16 mouse cellular contexts compared by ENCODE assay signal in the genomic region with DNA sequence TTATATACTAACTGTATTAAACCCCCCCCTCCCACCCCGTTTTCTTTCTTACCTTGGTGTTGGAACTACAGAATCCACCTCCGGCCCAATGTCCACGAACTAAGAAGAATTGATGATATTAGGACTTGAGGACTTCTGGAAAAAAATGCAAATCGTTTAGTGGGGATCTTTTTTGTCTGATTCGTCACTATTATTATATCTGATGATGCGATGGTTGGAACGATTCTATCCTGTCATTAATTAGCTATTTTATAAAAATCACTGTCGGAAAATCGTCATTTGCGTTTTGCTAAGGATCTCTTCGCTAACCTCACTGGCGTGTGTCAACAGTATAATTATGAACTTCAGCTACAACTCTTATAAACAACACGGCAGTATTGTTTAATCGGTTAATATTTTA. TPM values are rescaled to one million over a fixed set of nuclear protein-coding genes. Genes with fewer than 3 reads are reported as not detected.
DNase-seq lines count a peak whose midpoint lies in the region; TF ChIP-seq lines count a peak whose summit lies in the region.
"Had no signal": no experiment of that assay in that cellular context is flagged by ENCODE, and none has a peak within 500 bp of the region (broad histone marks: within the 10 kb centered on the region; RNA-seq: fewer than 3 reads in every experiment).

No protein-coding gene starts in this region.

- no peaks in the 10 kb centered on the region for H3K27me3 ChIP-seq in C2C12 (ENCODE audit: control insufficient read depth, insufficient read depth, insufficient read length)
- peaks cover 67% of the 10 kb centered on the region for H3K27me3 ChIP-seq in embryonic facial prominence, embryonic 10.5 days (replicated peaks; ENCODE audit: low read depth, poor library complexity, severe bottlenecking)

- no peaks in the 10 kb centered on the region for H3K9me3 ChIP-seq in embryonic facial prominence, embryonic 10.5 days
- H3K9me3 ChIP-seq: limb, embryonic 13.5 days; neural tube, embryonic 15.5 days; stomach, embryonic 15.5 days had no signal

- no peak overlapping the region for H3K27ac ChIP-seq in layer of hippocampus, adult 2 months
- H3K27ac ChIP-seq in embryonic facial prominence, embryonic 10.5 days (replicated peaks): peak overlapping the region; percentile 98; the same call in 1 of the 2 replicates
- H3K27ac ChIP-seq: neural tube, embryonic 15.5 days; stomach, embryonic 15.5 days had no signal

- H3K4me1 ChIP-seq in embryonic facial prominence, embryonic 10.5 days: peaks cover 63% of the 10 kb centered on the region

- peaks cover 18% of the 10 kb centered on the region for H3K79me3 ChIP-seq in C2C12 (ENCODE audit: low read depth)

- peak overlapping the region; percentile 91; the same call in 1 of the 2 replicates for H3K4me3 ChIP-seq in layer of hippocampus, adult 2 months
- peak overlapping the region; percentile 61 for H3K4me3 ChIP-seq in C2C12 (ENCODE audit: insufficient read depth, poor library complexity, severe bottlenecking)
- peak overlapping the region; percentile 82 for H3K4me3 ChIP-seq in embryonic facial prominence, embryonic 10.5 days

- H3ac ChIP-seq in C2C12 (ENCODE audit: control insufficient read depth, insufficient read length, low read depth): no peak overlapping the region

- WGBS in embryonic facial prominence, embryonic 10.5 days: 6% methylated on average over 14 of the region's 14 CpGs

- no peak for TF ChIP-seq CTCF in layer of hippocampus, adult 2 months (conservative IDR thresholded peaks at IDR 0.05)
- TF ChIP-seq CTCF in C2C12 (IDR thresholded peaks at IDR 0.05; ENCODE audit: control insufficient read depth, insufficient read depth, insufficient read length): no peak

- peaks cover 24% of the 10 kb centered on the region for H3K79me2 ChIP-seq in C2C12 (ENCODE audit: control insufficient read depth, insufficient read depth)

- peaks cover 2% of the 10 kb centered on the region for H3K36me3 ChIP-seq in C2C12 (ENCODE audit: control insufficient read depth, insufficient read depth)
- no peaks in the 10 kb centered on the region for H3K36me3 ChIP-seq in embryonic facial prominence, embryonic 10.5 days (replicated peaks)
- H3K36me3 ChIP-seq: limb, embryonic 13.5 days; neural tube, embryonic 15.5 days; stomach, embryonic 15.5 days had no signal

- peak; percentile 48 for DNase-seq in heart, adult 11 months
- no peak for DNase-seq in heart, postnatal 4 days
- DNase-seq in layer of hippocampus, adult 2 months (ENCODE audit: low spot score in 2 of 2): no peak
- no peak for DNase-seq in layer of hippocampus, postnatal 25 days (ENCODE audit: extremely low spot score in 1 of 2, low spot score in 1 of 2)
- DNase-seq in embryonic facial prominence, embryonic 10.5 days (ENCODE audit: low spot score): no peak
- no peak for DNase-seq in spleen, postnatal 10 days (ENCODE audit: low spot score in 2 of 2)
- DNase-seq in cerebellum, adult 11-12 months: no peak
- DNase-seq: adrenal gland, postnatal 10 days; cerebellum, adult 8-10 months; gastrocnemius, postnatal 14 days had no signal

TF ChIP-seq in C2C12, 6 proteins besides CTCF, POLR2A, EP300 and RAD21:
- no peak for TF ChIP-seq CEBPB (IDR thresholded peaks at IDR 0.05; ENCODE audit: low read depth)
- TF ChIP-seq MYOG (IDR thresholded peaks at IDR 0.05; ENCODE audit: control insufficient read depth, extremely low read depth, insufficient read length): no peak
- no peak for TF ChIP-seq MAX (IDR thresholded peaks at IDR 0.05)
- TF ChIP-seq USF1 (IDR thresholded peaks at IDR 0.05; ENCODE audit: low read depth): no peak
- no peak for TF ChIP-seq FOSL1 (IDR thresholded peaks at IDR 0.05; ENCODE audit: insufficient read depth, low read length, poor library complexity, severe bottlenecking)
- TF ChIP-seq MYOD1 (IDR thresholded peaks at IDR 0.05; ENCODE audit: control insufficient read depth, insufficient read length, low read depth): no peak

RNA-seq across cellular contexts. Expression of a gene that starts 4.3 kb away (rescaled TPM):
- under 1 TPM; 0.50 to 0.69 TPM for total RNA-seq in heart, postnatal 4 days (2021)
- total RNA-seq in layer of hippocampus, adult 2 months (2021): 10 to 100 TPM; 14.1 to 16.9 TPM
- 10 to 100 TPM; 14.9 to 17.4 TPM for total RNA-seq in layer of hippocampus, postnatal 25 days (2021)
- 2.7 TPM for polyA plus RNA-seq in C2C12 (2012; fragmentation: generic; extraction: Trizol)
- polyA plus RNA-seq in embryonic facial prominence, embryonic 10.5 days (2016; fragmentation: Nextera tagmentation; extraction: Ambion mirVana): 9.0 and 11.3 TPM in 2 replicates
- total RNA-seq: MEL had no signal
- polyA plus RNA-seq: inflammation-experienced regulatory T-cells, adult 6 months had no signal

Comparison
In these comparisons a context has a peak if more than half of its experiments do, and no peak if none do; other contexts are left out.
1. RNA of a gene that starts 4.3 kb away (total RNA-seq): 14.9 to 17.4 TPM in layer of hippocampus, postnatal 25 days and 14.1 to 16.9 TPM in layer of hippocampus, adult 2 months; 0.50 to 0.69 TPM in heart, postnatal 4 days; every median in the first group is over 4 times any median in the second.
2. Peak in every context shown above with its lines, with median percentiles within 50 percentile points of each other: H3K4me3 ChIP-seq.